Mouse (Mus musculus): ENCODE results near the gene Lenep. TPM values are rescaled to one million over a fixed set of nuclear protein-coding genes. Genes with fewer than 3 reads are reported as not detected.
A peak's percentile ranks its signal among the peaks of the same experiment; 100 is the strongest.

Lenep gene
- polyA plus RNA-seq, 1 experiment from 2014 or later: not detected

GRCm38 (mm10) chr3:89425876-89426275 lies 23.3 kb upstream of the Lenep start:
- H3K36me3 ChIP-seq: peaks cover 59% of the 10 kb centered on the region
- peaks cover 42% of the 10 kb centered on the region for H3K4me1 ChIP-seq
- 0 out of 2 replicates have a peak overlapping the region, but pooled peaks have one; percentile 2 for H3K27ac ChIP-seq
- no peak overlapping the region for H3K4me3 ChIP-seq
- no peaks in the 10 kb centered on the region for H3K9me3 ChIP-seq
- 80% methylated on average over 4 of the region's 4 CpGs for WGBS
- no peaks in the 10 kb centered on the region for H3K27me3 ChIP-seq (ENCODE audit: insufficient read depth, poor library complexity, severe bottlenecking)
- no peak for DNase-seq (ENCODE audit: low spot score)

GRCm38 (mm10) chr3:89425141-89425525 lies 22.5 kb upstream of the Lenep start:
- Histone ChIP-seq H3K36me3 (peaks cover 59% of the 10 kb centered on the region), H3K27me3 (ENCODE audit: insufficient read depth, poor library complexity, severe bottlenecking) (no peaks in the 10 kb centered on the region), H3K9me3 (no peaks in the 10 kb centered on the region), H3K4me1 (peaks cover 46% of the 10 kb centered on the region), H3K27ac (no peak overlapping the region), H3K4me3 (no peak overlapping the region)
- 86% methylated on average over 5 of the region's 5 CpGs for WGBS
- no peak for DNase-seq (ENCODE audit: low spot score)

- no peak overlapping the region for H3K27ac ChIP-seq
- WGBS: 83% methylated on average over 5 of the region's 5 CpGs
- H3K4me1 ChIP-seq: peaks cover 52% of the 10 kb centered on the region
- DNase-seq (ENCODE audit: low spot score): no peak
- no peaks in the 10 kb centered on the region for H3K27me3 ChIP-seq (ENCODE audit: insufficient read depth, poor library complexity, severe bottlenecking)
- no peaks in the 10 kb centered on the region for H3K9me3 ChIP-seq
- no peak overlapping the region for H3K4me3 ChIP-seq
- peaks cover 59% of the 10 kb centered on the region for H3K36me3 ChIP-seq
Observed at GRCm38 (mm10) chr3:89424416-89425140, 22.0 kb upstream of the Lenep start.

- Histone ChIP-seq H3K27ac (peak overlapping the region; percentile 87; the same call in 1 of the 2 replicates), H3K9me3 (no peaks in the 10 kb centered on the region), H3K27me3 (ENCODE audit: insufficient read depth, poor library complexity, severe bottlenecking) (no peaks in the 10 kb centered on the region), H3K4me1 (peaks cover 55% of the 10 kb centered on the region), H3K36me3 (peaks cover 47% of the 10 kb centered on the region), H3K4me3 (peak overlapping the region; percentile 64)
- DNase-seq (ENCODE audit: low spot score): no peak
- 66% methylated on average over 6 of the region's 6 CpGs for WGBS
Observed at GRCm38 (mm10) chr3:89422556-89423205, 20.1 kb upstream of the Lenep start.

- Histone ChIP-seq H3K4me3 (peak overlapping the region; percentile 64), H3K4me1 (peaks cover 55% of the 10 kb centered on the region), H3K27me3 (ENCODE audit: insufficient read depth, poor library complexity, severe bottlenecking) (no peaks in the 10 kb centered on the region), H3K9me3 (no peaks in the 10 kb centered on the region), H3K27ac (peak overlapping the region; percentile 87), H3K36me3 (peaks cover 39% of the 10 kb centered on the region)
- 3% methylated on average over 21 of the region's 22 CpGs for WGBS
- DNase-seq (ENCODE audit: low spot score): no peak
Observed at GRCm38 (mm10) chr3:89421810-89422473, 19.3 kb upstream of the Lenep start.

GRCm38 (mm10) chr3:89421002-89421774 lies 18.6 kb upstream of the Lenep start:
- no peaks in the 10 kb centered on the region for H3K9me3 ChIP-seq
- H3K36me3 ChIP-seq: peaks cover 35% of the 10 kb centered on the region
- peak overlapping the region; percentile 64 for H3K4me3 ChIP-seq
- 2% methylated on average over 11 of the region's 11 CpGs for WGBS
- no peaks in the 10 kb centered on the region for H3K27me3 ChIP-seq (ENCODE audit: insufficient read depth, poor library complexity, severe bottlenecking)
- H3K27ac ChIP-seq: peak overlapping the region; percentile 87
- DNase-seq (ENCODE audit: low spot score): peak; percentile 95
- H3K4me1 ChIP-seq: peaks cover 61% of the 10 kb centered on the region

GRCm38 (mm10) chr3:89420421-89420820 lies 17.8 kb upstream of the Lenep start:
- 50% methylated on average over 2 of the region's 2 CpGs for WGBS
- no peak for DNase-seq (ENCODE audit: low spot score)
- peaks cover 61% of the 10 kb centered on the region for H3K4me1 ChIP-seq

GRCm38 (mm10) chr3:89419981-89420380 lies 17.4 kb upstream of the Lenep start:
- no peak for DNase-seq (ENCODE audit: low spot score)
- Histone ChIP-seq H3K4me1 (peaks cover 61% of the 10 kb centered on the region), H3K9me3 (no peaks in the 10 kb centered on the region), H3K27me3 (ENCODE audit: insufficient read depth, poor library complexity, severe bottlenecking) (no peaks in the 10 kb centered on the region), H3K27ac (peak overlapping the region; percentile 92), H3K36me3 (peaks cover 37% of the 10 kb centered on the region), H3K4me3 (peak overlapping the region; percentile 67)
- WGBS: 11% methylated on average over 3 of the region's 3 CpGs

More at GRCm38 (mm10) chr3:89420421-89420820, 17.8 kb upstream of the Lenep start:
- H3K27me3 ChIP-seq (ENCODE audit: insufficient read depth, poor library complexity, severe bottlenecking): no peaks in the 10 kb centered on the region
- H3K4me3 ChIP-seq: peak overlapping the region; percentile 64
- H3K9me3 ChIP-seq: no peaks in the 10 kb centered on the region
- H3K27ac ChIP-seq: peak overlapping the region; percentile 87
- peaks cover 37% of the 10 kb centered on the region for H3K36me3 ChIP-seq

- peak; percentile 85 for DNase-seq (ENCODE audit: low spot score)
Observed at GRCm38 (mm10) chr3:89419571-89419970, 17.0 kb upstream of the Lenep start.

GRCm38 (mm10) chr3:89418861-89419250 lies 16.3 kb upstream of the Lenep start:
- H3K4me3 ChIP-seq: peak overlapping the region; percentile 67
- H3K36me3 ChIP-seq: peaks cover 37% of the 10 kb centered on the region
- peaks cover 50% of the 10 kb centered on the region for H3K4me1 ChIP-seq
- WGBS: under 1% methylated on average over 16 of the region's 16 CpGs
- peak overlapping the region; percentile 92 for H3K27ac ChIP-seq
- no peaks in the 10 kb centered on the region for H3K27me3 ChIP-seq (ENCODE audit: insufficient read depth, poor library complexity, severe bottlenecking)
- peak; percentile 92 for DNase-seq (ENCODE audit: low spot score)
- H3K9me3 ChIP-seq: no peaks in the 10 kb centered on the region

More at GRCm38 (mm10) chr3:89419571-89419970, 17.0 kb upstream of the Lenep start:
- Histone ChIP-seq H3K27ac (peak overlapping the region; percentile 92), H3K9me3 (no peaks in the 10 kb centered on the region), H3K36me3 (peaks cover 37% of the 10 kb centered on the region), H3K27me3 (ENCODE audit: insufficient read depth, poor library complexity, severe bottlenecking) (no peaks in the 10 kb centered on the region), H3K4me1 (peaks cover 57% of the 10 kb centered on the region), H3K4me3 (peak overlapping the region; percentile 67)
- WGBS: under 1% methylated on average over 9 of the region's 9 CpGs

- Histone ChIP-seq H3K4me3 (peak within 1 kb of the TSS; percentile 67), H3K27ac (peak within 1 kb of the TSS; percentile 92), H3K9me3 (no peaks in the 10 kb centered on the region), H3K36me3 (peaks cover 35% of the 10 kb centered on the region), H3K4me1 (peaks cover 45% of the 10 kb centered on the region), H3K27me3 (ENCODE audit: insufficient read depth, poor library complexity, severe bottlenecking) (no peaks in the 10 kb centered on the region)
- WGBS: 0% methylated on average over 39 of the region's 39 CpGs
- peak; percentile 100 for DNase-seq (ENCODE audit: low spot score)
Observed at GRCm38 (mm10) chr3:89418170-89418860, 15.7 kb upstream of the Lenep start, which contains the start of the genes Cks1b and Shc1. TSS of gene Cks1b (minus strand) at chr3:89418383. TSS of gene Shc1 (plus strand) at chr3:89418443.

- DNase-seq (ENCODE audit: low spot score): no peak
- H3K27ac ChIP-seq: peak overlapping the region; percentile 92
- peaks cover 35% of the 10 kb centered on the region for H3K36me3 ChIP-seq
- no peaks in the 10 kb centered on the region for H3K27me3 ChIP-seq (ENCODE audit: insufficient read depth, poor library complexity, severe bottlenecking)
- H3K4me3 ChIP-seq: peak overlapping the region; percentile 67
- peaks cover 40% of the 10 kb centered on the region for H3K4me1 ChIP-seq
- WGBS: under 1% methylated on average over 20 of the region's 20 CpGs
- no peaks in the 10 kb centered on the region for H3K9me3 ChIP-seq
Observed at GRCm38 (mm10) chr3:89417840-89418169, 15.2 kb upstream of the Lenep start.
